Mouse (Mus musculus) mesoderm, embryonic 11.5 days (tissue): ENCODE measurements around the gene Chit1.
A peak's percentile ranks its signal among the peaks of the same experiment; 100 is the strongest.

ENCODE experiments used
- DNase-seq: peaks from one replicate; pipeline ENCODE4 v3.0.0-alpha.2; 2012; ENCODE audit warnings: low read depth, low spot score

Gene Chit1

DNA sequence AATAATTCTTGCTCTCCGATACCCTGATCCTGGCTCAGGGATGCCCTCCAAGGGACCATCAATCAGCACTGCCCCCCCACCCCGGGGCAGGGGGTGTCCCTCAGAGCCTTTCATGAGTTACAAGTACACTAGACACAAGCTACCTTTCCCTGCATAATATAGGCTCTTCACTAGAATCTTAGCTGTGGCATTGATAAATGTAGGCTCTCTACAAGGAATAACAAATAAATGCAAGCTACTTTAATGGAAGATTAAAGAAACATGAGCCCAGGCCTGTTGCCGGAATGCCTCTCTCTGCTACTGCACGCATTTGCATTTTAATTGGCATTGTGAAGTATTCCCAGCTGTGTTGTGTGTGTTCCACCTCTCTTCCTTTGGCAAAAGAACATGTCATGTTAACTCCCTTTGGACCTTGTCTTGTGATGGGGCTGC, 31.3 kb downstream of the Chit1 start:
- DNase-seq: peak; percentile 33

DNA sequence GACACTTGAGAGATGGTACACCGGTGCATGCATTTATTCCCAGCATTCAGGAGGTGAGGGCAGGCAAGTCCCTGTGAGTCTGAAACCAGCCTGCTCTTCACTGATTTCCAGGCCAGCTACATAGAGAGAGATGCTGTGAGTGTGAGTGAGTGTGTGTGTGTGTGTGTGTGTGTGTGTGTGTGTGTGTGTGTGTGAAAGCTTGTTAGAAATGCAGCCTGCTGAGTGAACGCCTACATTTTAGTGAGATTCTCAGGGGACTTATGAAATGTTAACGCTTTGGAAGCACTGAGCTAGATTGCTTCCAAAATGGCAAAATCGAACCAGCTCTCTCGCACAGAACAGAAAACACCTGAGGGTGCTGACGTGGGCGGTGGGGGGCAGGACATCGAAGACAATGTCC, 35.0 kb downstream of the Chit1 start:
- no peak for DNase-seq

DNA sequence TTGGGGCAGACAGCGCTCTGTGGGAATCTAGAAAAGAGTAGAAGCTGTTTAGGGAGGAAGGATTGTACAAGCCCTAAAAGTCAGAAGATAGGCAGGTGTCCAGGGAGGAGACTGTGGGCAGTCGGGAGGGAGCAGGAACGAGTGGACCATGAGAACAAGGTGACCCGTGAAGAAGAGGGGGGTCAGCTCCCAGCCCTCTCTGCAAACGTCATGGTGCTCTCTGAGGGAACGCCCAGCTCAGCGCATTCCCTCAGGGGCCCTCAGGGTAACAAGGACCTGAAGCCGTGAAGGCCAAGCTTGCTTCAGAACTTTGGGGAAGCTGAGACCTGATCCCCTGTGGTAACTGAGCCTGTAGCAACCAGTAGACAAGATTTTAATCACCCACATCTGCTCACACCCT, 39.0 kb downstream of the Chit1 start:
- DNase-seq: no peak

DNA sequence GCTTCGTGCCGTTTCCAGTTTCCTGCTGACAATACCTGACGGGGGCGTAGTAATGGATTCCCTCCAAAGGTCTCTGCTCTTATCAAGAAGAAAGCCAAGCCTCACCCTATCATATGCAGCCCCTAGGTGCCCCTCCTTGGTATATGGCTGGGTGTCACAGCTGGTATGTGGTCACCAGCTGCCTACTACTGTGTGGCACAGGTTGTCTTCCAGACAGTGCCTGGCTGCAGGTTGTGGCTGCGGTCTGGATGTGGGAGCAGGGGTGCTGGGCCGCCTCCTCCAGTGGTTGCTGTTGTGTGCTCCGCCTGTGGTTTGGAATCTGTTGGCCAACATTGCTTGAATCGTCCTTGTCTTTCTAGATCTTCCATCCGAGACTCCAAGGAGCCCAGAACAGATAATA, 39.7 kb downstream of the Chit1 start:
- DNase-seq: no peak

DNA sequence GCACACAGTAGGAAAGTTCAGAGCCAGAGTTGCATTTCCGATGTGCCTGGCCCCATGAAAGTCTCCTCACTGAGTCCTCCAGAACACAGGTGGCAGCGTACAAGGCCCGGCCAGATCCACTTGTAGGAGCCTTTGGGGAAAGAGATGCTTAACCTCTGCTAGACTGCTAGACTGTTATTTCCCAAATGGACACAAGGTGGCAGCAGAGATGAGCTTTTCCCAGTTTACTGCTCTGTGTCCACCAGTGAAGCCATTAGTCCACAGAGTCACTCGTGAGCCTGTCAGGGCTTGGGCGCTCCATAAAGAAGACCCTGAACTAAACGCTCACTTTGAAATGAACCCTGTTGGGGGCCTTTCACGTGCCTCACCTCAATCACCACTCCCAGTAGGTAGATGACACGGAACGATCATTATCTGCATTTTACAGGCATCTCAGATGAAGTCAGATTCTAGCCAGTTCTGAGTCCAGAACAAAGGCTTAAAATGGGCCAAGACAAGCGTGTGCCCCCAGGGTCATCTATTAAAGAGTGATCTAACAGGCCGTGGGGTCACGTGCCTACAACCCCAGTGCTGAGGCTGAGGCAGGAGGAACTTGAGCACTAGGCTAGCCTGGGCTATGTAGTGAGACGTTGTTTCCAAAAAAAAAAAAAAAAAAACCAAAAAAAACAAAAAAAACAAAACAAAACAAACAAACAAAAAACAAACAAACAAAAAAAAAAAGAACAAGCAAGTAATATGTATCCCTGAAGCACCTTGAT, 40.8 kb downstream of the Chit1 start:
- peak; percentile 91 for DNase-seq

DNA sequence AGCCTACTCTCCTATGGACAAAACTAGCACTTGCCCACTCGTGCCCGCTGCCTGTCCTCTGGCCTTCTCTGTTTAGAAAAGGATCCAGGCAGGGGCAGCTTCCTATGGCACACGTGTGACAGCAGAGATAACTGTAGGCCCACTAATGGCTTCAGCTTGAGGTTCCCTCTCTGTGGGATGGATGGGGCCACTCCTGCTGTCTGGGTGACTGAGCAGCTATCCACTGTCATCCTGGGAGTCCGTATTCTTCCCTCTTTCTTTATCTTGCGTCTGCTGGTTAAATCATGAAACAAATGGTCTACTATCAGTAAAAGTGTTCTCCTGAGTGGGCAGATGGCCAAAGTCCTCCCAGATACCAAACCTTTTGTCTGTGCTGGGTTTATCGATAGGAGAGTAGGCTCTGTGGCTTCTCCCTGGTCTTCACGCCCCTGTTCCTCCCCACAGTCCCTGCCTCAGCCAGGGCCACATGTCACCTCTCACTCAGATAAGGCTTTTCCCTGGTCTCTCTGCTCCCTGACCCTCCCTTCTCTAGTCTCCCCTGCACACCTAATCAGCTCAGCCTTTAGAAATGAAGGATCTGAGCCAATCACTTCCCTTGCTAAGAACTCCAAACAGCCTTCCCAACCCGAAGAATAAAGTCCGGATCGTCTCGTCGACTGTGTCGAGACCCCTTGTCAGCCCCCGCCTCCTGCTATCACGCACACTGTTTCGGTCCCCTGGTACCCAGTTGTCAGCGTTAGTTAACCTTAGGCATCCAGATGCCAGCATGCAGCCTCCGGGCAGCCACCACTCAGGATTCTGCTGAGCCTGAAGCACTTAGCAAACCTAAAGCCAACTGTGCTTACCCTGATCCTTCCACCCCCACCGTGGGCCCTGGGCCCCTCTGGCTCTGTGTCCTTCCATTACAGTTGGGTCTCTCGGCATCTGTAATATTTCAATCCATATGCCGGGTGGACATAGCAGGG, 41.9 kb downstream of the Chit1 start:
- DNase-seq: no peak

DNA sequence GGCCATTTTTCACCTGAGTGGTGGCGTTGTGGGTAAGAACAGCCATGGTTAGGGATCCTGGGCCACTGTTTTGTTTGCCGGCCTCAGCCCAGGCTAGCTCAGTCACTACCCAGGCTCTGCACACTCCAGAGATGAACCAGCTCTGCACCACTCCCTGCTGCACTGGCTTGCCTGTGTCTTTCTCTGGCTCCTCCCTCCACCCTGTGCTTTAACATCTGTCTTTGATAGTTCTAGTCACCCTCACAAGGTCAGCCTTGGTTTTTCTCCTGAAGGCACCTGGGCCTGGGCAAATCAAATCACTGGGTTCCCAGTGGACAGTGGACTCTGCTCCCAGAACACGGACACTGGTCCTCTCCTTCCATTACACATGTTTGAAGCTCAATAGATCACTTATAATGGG, 43.1 kb downstream of the Chit1 start:
- no peak for DNase-seq

DNA sequence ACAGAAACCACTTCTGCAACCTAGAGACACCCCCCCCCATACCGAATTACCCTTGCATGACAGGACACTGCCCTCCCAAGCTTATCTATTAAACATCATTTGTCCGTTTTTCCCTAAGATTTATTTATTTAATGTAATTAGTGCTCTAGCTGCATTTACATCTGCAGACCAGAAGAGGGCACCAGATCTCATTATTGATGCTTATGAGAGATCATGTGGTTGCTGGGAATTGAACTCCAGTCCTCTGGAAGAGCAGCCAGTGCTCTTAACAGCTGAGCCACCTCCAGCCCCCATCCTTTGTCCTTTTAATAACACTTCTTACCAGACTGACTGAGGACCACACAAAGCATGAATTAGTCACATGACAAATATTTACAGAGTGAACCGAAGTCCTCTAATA, 43.6 kb downstream of the Chit1 start:
- no peak for DNase-seq

DNA sequence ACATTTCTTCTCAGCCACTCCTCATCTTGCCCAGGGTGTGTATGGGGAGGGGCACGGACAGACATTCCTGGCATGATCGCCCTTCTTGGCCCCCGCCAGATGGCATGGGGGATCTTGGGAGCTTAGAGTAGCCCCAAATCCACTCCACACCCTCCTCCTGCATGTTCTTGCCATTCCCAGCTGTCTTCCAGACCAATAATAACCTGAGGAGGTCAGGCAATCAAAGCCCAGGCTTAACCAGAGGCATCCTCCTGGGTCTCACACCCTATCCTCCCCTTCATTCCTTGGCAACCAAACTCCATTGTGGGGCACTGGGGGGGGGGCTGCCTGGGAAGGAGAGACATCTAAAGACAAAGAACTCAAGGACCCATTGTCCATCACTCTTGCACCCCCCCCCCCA, 49.4 kb downstream of the Chit1 start:
- DNase-seq: no peak

DNA sequence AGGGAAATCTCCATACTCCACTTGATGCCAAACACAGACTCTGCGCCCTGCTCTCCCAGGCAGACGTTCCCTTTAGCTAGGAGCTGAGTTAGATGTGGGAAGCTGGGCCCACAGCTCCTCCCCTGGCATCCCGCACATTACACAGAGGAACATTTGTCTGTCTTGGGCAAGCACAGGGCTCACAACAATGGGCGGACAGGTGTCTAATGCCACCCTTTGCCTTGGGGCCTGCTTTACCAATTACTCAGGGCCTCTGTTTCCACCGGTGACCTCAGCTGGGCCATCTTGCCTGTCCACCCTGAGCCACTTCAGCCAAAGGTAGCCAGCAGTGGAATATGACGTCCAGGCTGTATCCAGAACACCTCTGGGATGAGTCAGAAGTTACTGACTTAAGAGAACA, 50.4 kb downstream of the Chit1 start:
- DNase-seq: no peak

DNA sequence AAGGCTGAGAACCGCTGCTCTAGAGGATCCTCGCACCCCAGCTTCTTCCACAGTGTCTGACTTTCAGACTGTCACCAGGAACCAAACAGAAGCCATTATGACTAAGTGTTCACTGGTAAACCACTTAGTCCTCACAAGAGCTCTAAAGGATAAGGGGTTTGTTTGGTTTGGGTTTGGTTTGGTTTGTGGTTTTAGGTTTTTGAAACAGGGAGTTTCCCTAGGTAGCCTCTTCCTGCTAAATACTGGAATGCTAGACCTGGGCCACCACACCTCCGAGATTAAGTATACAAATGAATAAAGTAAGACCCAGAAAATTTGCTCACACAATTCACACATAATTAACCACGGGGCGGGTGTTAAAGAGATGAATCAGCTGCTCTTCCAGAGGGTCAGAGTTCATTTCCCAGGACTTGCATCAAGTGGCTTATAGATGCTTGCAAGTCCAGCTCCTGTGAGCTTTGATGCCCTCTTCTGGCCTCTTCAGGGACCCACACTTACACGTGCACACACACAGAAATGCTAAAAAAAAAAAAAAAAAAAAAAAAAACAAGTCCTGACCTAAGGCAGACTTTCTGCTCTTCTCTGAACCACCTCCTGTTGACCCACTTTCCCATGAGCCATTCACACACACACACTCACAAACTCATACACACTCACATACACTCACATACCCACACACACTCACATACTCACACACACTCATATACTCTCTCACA, 51.6 kb downstream of the Chit1 start:
- no peak for DNase-seq

DNA sequence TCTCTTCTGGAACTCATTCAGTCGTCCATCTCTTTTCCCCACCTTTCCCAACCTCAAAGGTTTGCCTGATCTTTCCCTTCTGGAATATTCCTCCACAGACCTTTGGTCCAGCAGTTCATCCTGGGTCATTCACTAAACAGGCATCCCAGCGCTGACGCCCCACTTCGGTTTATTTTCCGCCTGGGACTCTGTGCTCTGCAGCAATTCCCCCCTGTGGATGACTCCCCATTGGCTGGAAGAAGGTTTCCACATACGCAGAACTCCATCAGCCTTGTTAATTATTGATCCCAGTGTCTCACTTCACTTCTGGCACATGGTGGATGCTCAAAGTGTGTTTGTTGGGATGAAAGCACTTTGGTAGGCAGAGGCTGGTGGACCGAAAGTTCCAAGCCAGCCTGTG, 52.4 kb downstream of the Chit1 start:
- DNase-seq: no peak

DNA sequence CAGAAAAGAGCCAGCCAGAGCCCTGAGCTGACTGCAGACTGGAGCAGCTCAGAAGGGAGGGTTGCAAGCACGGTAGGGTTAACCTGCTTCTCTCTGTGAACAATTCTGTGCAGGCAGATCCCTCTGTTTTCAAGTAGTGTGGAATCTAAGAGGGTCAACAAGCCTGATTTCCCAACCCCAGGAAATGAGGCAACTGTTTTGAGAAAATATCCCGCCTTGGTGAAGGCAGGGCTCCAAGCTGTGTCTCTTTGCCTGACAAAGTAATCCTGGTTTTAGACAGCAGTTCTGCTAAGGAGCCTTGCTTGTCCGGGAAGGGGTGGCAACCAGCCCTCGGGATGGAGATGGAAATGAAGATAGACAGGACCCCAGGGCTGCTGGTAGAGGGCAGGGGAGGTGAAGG, 53.4 kb downstream of the Chit1 start:
- DNase-seq: no peak

DNA sequence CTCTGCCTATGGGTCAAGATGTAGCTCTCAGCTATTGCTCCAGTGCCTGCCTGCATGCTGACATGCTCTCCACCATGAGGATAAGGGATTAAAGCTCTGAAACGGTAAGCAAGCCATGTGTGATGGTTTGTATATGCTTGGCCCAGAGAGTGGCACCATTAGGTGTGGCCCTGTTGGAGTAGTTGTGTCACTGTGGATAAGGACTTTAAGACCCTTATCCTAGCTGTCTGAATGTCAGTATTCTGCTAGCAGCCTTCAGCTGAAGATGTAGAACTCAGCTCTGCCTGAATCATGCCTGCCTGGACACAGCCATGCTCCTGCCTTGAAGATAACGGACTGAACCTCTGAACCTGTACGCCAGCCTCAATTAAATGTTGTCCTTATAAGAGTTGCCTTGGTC, 55.5 kb downstream of the Chit1 start:
- DNase-seq: no peak

DNA sequence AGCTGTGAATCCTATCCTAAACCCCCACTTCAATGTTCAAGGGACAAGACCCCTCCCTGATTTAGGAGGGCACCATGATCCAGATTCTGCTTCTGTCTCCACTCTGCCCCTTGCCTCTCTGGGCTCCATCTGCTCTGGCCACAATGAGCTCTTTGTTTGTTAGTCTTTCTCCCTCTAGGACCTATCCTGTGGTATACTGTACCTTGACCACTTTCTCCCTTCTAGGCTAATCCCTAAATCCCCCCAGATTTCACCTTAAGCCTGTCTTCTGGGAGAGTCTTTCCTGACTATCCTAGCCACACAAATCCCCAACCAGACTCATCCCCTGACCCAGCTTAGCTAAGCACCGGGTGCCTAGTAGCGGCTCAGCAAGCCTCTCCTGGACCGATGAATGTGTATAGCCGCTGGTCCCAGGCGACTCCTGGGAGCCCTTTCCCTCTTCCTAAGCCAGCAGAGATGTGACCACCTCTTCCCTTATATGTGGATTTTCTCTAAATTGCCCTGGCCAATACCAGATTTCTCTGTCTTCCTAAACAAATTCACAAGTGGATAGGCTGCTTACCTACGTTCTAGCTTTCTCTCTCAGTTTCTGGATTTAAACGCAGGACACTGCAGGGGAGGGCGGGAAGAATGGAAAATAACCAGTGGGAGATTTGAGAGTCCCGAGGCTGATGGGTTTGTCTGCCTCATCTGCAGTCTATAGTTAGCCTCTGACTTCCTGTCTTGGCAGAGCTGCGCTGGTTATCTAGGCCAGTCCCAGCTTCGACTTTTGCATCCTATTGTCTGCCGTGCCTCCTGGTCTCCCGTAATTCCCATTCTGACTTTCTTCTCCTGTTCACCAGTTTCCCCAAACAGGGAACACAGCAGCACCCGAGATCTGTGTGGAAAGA, 56.6 kb downstream of the Chit1 start:
- DNase-seq: no peak

DNA sequence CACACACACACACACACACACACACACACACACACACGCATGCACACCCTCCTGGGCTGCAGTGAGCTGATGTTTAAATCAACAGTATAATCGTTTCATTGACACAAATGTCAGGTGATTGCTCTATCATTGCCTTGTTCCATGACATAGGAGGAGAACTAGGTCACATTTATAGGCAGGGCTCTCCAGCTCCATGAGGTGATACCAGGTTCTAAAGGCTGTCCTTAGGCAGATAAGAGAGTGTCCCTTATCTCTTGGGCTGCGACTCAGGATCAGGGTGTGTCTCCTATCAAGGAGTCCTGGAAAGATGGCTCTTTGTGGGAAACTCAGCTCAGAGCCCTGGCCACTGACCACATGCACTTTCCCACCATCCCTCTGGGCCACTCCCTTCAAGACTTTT, 57.5 kb downstream of the Chit1 start:
- DNase-seq: no peak

DNA sequence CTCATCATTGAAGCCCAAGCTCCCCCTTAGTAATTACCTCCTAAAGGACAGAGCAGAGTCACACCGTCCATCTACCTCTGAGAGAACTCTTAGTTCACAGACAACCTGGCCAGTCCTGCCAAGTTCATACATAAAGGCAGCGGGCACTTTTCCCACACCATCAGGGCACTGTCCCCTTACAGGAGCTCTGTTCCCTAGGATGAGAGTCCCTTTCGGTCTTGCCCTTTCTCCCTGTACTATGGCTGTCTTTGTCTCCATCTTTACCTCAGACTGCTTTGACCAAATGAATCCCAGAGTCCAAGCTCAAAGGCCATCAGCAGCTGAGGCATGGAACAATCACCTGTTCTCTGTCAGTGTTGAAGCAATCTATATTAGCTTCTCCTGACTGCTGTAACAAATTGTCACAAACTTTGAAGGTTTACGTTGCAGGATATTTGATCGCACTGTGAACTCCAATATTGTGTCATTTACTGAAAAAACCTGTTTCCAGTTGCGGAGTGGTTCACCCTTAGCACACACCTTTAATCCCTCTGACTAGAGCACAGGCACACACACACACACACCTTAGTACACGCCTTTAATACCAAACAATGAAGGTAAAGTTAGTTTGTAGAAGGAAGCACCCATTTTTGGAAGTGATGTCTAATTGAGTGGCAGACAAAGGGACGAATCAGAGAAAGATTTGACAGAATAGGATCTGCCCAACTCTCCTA, 58.1 kb downstream of the Chit1 start:
- no peak for DNase-seq

DNA sequence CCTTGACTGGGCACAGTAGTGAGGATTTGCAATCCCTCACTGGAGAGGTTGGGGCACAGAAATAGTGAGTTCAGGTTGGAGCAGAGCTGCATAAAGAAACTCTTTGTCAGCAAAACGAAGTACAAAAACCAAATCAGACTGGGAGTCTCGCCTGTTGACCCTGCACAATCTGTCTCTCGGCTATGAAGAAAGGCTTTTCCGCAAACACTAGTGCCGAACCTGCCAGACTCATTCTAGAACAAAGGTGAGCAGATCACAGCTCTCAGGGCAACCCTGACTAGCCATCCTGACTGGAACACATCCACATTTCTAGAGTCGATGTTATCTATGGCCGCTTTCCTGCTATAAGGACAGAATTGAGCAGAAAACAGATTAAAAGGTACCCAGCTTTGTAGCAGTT, 62.0 kb downstream of the Chit1 start:
- DNase-seq: no peak

DNA sequence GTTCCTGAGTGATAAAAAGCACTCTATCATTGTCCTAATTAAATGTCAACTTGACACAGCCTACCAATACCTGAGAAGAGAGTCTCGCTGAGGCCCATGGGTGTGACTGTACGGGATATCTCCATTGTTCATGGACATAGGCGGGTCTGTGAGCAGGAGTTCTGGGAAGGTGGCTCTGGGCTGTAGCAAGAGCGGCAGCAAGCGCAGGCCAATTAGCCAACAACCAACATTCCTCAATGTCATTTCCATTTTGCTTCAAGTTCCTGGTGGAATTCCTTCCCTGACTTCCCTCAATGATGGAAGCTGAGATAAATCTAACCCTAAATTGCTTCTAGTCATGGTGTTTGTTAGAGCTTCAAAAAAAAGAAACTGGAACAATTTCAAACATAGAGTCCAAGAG, 66.9 kb downstream of the Chit1 start:
- DNase-seq: no peak

DNA sequence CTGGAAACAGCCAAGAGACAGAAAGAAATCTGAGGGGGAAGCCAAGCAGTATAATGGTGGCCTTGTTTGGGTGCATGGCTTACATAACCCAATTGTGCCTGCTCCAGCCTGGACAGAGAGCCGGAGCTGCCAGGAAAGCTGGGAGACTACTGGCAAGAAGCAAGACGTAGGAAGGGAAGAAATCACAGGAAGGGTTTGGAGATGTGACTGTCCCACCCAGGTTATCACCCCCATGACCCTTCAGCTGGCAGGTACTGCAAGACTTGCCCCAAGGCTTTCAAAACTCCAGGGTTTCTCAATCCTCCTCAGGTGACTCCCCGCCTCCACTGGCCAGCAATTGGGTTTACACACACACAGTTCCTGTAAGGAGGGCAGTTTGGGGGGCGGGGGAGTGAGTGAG, 71.0 kb downstream of the Chit1 start, which contains the start of gene Chil1:
Gene Chil1 (plus strand): TSS at position 152 of the 400 bp plus-strand sequence.
- DNase-seq: no peak
